Mouse (Mus musculus): Measurements from ENCODE around the gene Cacfd1. TPM values are rescaled to one million over a fixed set of nuclear protein-coding genes. Genes with fewer than 3 reads are reported as not detected.

The Cacfd1 gene
- polyA plus RNA-seq, 1 experiment, result 31.2 TPM

DNA sequence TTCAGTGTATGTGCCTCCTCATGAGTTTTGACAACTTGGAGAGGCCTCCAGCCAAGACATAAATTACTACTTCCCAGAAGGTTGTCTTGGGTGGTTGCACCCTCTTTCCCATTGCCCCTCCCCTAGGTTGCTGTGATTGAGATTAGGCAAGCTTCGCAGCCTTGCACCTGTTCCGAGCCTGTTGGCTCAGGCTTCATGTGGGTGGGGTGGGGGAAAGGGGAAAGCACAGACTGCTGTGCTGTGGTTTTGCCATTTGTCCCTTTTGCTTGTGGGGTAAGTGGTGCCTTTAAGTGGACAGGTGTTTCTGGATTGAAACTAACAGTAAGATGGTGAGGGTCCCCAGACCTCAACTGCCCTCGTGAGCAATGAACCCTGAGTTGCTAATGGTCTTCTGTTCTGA is 26.3 kb downstream of the Cacfd1 start:
- no peaks in the 10 kb centered on the region for H3K4me1 ChIP-seq (ENCODE audit: control insufficient read depth, insufficient read depth, insufficient read length)
- no peak for DNase-seq (ENCODE audit: low read depth in 1 of 2, low spot score in 2 of 2)
- no peak overlapping the region for H3K4me3 ChIP-seq (ENCODE audit: extremely low read depth, insufficient read depth, insufficient read length)
- 22% methylated on average over 3 of the region's 3 CpGs for WGBS
- H3K27ac ChIP-seq (ENCODE audit: insufficient read depth, low read length), result no peak overlapping the region
- H3K36me3 ChIP-seq (ENCODE audit: control insufficient read depth, insufficient read depth, low read length), result no peaks in the 10 kb centered on the region
- no peaks in the 10 kb centered on the region for H3K27me3 ChIP-seq (ENCODE audit: control insufficient read depth, insufficient read depth, low read length)
- no peak for TF ChIP-seq CTCF (IDR thresholded peaks at IDR 0.05; ENCODE audit: extremely low read depth, insufficient read depth, insufficient read length, insufficient replicate concordance)
- no peak for TF ChIP-seq POLR2A (IDR thresholded peaks at IDR 0.05; ENCODE audit: low read depth, low read length)

GRCm38 (mm10) chr2:27037008-27037407 is 27.3 kb downstream of the Cacfd1 start:
- no peak overlapping the region for H3K4me3 ChIP-seq (ENCODE audit: extremely low read depth, insufficient read depth, insufficient read length)
- DNase-seq (ENCODE audit: low read depth in 1 of 2, low spot score in 2 of 2), result no peak
- no peak overlapping the region for H3K27ac ChIP-seq (ENCODE audit: insufficient read depth, low read length)
- no peaks in the 10 kb centered on the region for H3K27me3 ChIP-seq (ENCODE audit: control insufficient read depth, insufficient read depth, low read length)
- no peaks in the 10 kb centered on the region for H3K4me1 ChIP-seq (ENCODE audit: control insufficient read depth, insufficient read depth, insufficient read length)
- 79% methylated on average over 4 of the region's 4 CpGs for WGBS
- no peaks in the 10 kb centered on the region for H3K36me3 ChIP-seq (ENCODE audit: control insufficient read depth, insufficient read depth, low read length)
- TF ChIP-seq POLR2A (IDR thresholded peaks at IDR 0.05; ENCODE audit: low read depth, low read length), result no peak
- no peak for TF ChIP-seq CTCF (IDR thresholded peaks at IDR 0.05; ENCODE audit: extremely low read depth, insufficient read depth, insufficient read length, insufficient replicate concordance)

DNA sequence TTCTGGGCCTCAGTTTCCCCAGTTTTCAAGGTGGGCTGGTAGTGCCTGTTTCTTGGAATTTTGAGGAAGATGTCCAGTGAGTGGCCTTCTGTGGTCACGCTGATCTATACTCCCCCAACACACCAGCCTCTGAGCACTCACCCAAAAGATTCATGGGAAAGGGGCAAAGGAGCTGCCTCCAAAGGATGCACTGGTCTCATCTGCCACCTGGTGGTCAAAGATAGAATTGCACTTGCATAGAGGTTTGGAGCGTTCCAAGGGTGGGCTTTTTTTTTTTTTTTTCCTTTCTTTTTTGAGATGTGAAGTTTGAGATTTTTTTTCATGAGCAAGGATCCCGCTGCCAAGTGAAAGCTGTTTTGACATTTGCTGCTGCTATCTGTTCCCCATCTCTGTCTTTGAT is 28.9 kb downstream of the Cacfd1 start:
- no peaks in the 10 kb centered on the region for H3K27me3 ChIP-seq (ENCODE audit: control insufficient read depth, insufficient read depth, low read length)
- WGBS, result 0% methylated on average over 3 of the region's 3 CpGs
- DNase-seq (ENCODE audit: low read depth in 1 of 2, low spot score in 2 of 2), result peak; percentile 25 to 66
- no peak overlapping the region for H3K27ac ChIP-seq (ENCODE audit: insufficient read depth, low read length)
- H3K36me3 ChIP-seq (ENCODE audit: control insufficient read depth, insufficient read depth, low read length), result no peaks in the 10 kb centered on the region
- TF ChIP-seq CTCF (IDR thresholded peaks at IDR 0.05; ENCODE audit: extremely low read depth, insufficient read depth, insufficient read length, insufficient replicate concordance) (peak; percentile 82; the same call in 1 of the 2 replicates), POLR2A (IDR thresholded peaks at IDR 0.05; ENCODE audit: low read depth, low read length) (no peak)
- H3K4me1 ChIP-seq (ENCODE audit: control insufficient read depth, insufficient read depth, insufficient read length), result no peaks in the 10 kb centered on the region
- H3K4me3 ChIP-seq (ENCODE audit: extremely low read depth, insufficient read depth, insufficient read length), result no peak overlapping the region

DNA sequence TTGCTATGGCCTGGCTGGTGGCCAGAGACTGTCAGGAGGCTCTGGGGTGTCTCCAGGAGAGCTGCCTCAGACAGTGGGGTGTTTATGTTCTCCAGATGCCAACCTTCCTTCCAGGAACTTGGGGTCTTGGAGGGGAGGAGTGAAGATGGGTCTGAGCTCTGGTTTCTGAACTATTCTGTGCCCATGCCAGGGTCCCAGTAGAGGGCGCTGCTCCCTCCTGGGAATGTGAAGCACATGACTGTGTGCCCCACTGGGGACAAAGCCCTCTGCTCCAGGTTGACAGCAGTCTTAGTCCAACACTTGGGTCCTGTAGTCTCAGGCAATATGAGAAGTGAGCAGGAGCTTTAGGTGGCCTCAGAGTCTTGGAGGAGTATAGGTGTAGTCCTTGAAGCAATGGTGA is 29.6 kb downstream of the Cacfd1 start:
- Histone ChIP-seq H3K4me3 (ENCODE audit: extremely low read depth, insufficient read depth, insufficient read length) (no peak overlapping the region), H3K27me3 (ENCODE audit: control insufficient read depth, insufficient read depth, low read length) (no peaks in the 10 kb centered on the region), H3K4me1 (ENCODE audit: control insufficient read depth, insufficient read depth, insufficient read length) (no peaks in the 10 kb centered on the region), H3K27ac (ENCODE audit: insufficient read depth, low read length) (no peak overlapping the region), H3K36me3 (ENCODE audit: control insufficient read depth, insufficient read depth, low read length) (no peaks in the 10 kb centered on the region)
- DNase-seq (ENCODE audit: low read depth in 1 of 2, low spot score in 2 of 2), result no peak
- no peak for TF ChIP-seq POLR2A (IDR thresholded peaks at IDR 0.05; ENCODE audit: low read depth, low read length)
- TF ChIP-seq CTCF (IDR thresholded peaks at IDR 0.05; ENCODE audit: extremely low read depth, insufficient read depth, insufficient read length, insufficient replicate concordance), result no peak
- WGBS, result 0% methylated on average over 1 of the region's 1 CpGs

- Histone ChIP-seq H3K36me3 (ENCODE audit: control insufficient read depth, insufficient read depth, low read length) (no peaks in the 10 kb centered on the region), H3K27ac (ENCODE audit: insufficient read depth, low read length) (no peak overlapping the region), H3K4me1 (ENCODE audit: control insufficient read depth, insufficient read depth, insufficient read length) (no peaks in the 10 kb centered on the region), H3K27me3 (ENCODE audit: control insufficient read depth, insufficient read depth, low read length) (no peaks in the 10 kb centered on the region), H3K4me3 (ENCODE audit: extremely low read depth, insufficient read depth, insufficient read length) (no peak overlapping the region)
- 63% methylated on average over 8 of the region's 8 CpGs for WGBS
- TF ChIP-seq CTCF (IDR thresholded peaks at IDR 0.05; ENCODE audit: extremely low read depth, insufficient read depth, insufficient read length, insufficient replicate concordance) (no peak), POLR2A (IDR thresholded peaks at IDR 0.05; ENCODE audit: low read depth, low read length) (no peak)
- DNase-seq (ENCODE audit: low read depth in 1 of 2, low spot score in 2 of 2), result no peak
These were observed 32.6 kb downstream of the Cacfd1 start for GRCm38 (mm10) chr2:27042131-27042844.

DNA sequence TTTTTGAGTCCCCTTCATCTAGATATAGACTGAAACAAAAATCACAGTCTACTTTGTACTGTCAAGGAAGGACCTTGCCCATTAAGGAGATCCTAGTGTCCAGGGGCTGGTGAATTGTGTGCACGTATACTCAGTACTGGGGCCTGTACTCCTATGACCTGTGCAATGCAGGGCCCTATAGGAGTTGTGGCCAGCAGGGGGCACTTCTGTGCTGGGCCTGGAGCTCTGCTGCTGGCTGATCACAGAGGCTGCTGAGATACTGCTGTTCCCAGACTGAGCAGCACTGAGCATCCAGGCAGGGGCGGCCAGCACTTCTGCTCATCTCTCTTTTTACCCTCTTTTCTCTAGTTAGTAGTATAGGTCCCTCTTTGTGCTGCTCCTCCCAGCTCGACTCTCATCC is 33.7 kb downstream of the Cacfd1 start:
- peak; percentile 15 to 69 for DNase-seq (ENCODE audit: low read depth in 1 of 2, low spot score in 2 of 2)
- WGBS, result 42% methylated on average over 3 of the region's 3 CpGs
- Histone ChIP-seq H3K36me3 (ENCODE audit: control insufficient read depth, insufficient read depth, low read length) (no peaks in the 10 kb centered on the region), H3K27ac (ENCODE audit: insufficient read depth, low read length) (no peak overlapping the region), H3K4me3 (ENCODE audit: extremely low read depth, insufficient read depth, insufficient read length) (no peak overlapping the region), H3K4me1 (ENCODE audit: control insufficient read depth, insufficient read depth, insufficient read length) (no peaks in the 10 kb centered on the region), H3K27me3 (ENCODE audit: control insufficient read depth, insufficient read depth, low read length) (no peaks in the 10 kb centered on the region)
- TF ChIP-seq CTCF (IDR thresholded peaks at IDR 0.05; ENCODE audit: extremely low read depth, insufficient read depth, insufficient read length, insufficient replicate concordance), result peak; percentile 69; the same call in 1 of the 2 replicates
- TF ChIP-seq POLR2A (IDR thresholded peaks at IDR 0.05; ENCODE audit: low read depth, low read length), result no peak

- no peak overlapping the region for H3K4me3 ChIP-seq (ENCODE audit: extremely low read depth, insufficient read depth, insufficient read length)
- H3K27ac ChIP-seq (ENCODE audit: insufficient read depth, low read length), result no peak overlapping the region
- no peaks in the 10 kb centered on the region for H3K36me3 ChIP-seq (ENCODE audit: control insufficient read depth, insufficient read depth, low read length)
- no peak for DNase-seq (ENCODE audit: low read depth in 1 of 2, low spot score in 2 of 2)
- WGBS, result 89% methylated on average over 4 of the region's 4 CpGs
- TF ChIP-seq POLR2A (IDR thresholded peaks at IDR 0.05; ENCODE audit: low read depth, low read length) (no peak), CTCF (IDR thresholded peaks at IDR 0.05; ENCODE audit: extremely low read depth, insufficient read depth, insufficient read length, insufficient replicate concordance) (no peak)
- no peaks in the 10 kb centered on the region for H3K4me1 ChIP-seq (ENCODE audit: control insufficient read depth, insufficient read depth, insufficient read length)
- no peaks in the 10 kb centered on the region for H3K27me3 ChIP-seq (ENCODE audit: control insufficient read depth, insufficient read depth, low read length)
These were observed 34.4 kb downstream of the Cacfd1 start for GRCm38 (mm10) chr2:27044166-27044565.
